Mouse (Mus musculus) myocyte (in vitro differentiated cells): ENCODE measurements at regions not wholly inside any gene's neighbourhood (a gene's known extent, or its start where the extent isn't known, plus 50 kb on each side); places are given as distances from the start of the nearest gene placed in this dataset.

Source experiments
- POLR2A ChIP-seq: IDR thresholded peaks from one replicate; pipeline ENCODE4 v1.6.1; 2011; ENCODE audit warnings: low read depth, mild to moderate bottlenecking, control low read depth, moderate library complexity; ENCODE audit not compliant: insufficient read length
- POLR2AphosphoS2 ChIP-seq: IDR thresholded peaks from one replicate; pipeline ENCODE4 v1.6.1; 2011; ENCODE audit warnings: low read depth, control low read depth; ENCODE audit not compliant: insufficient read length
- REST ChIP-seq: IDR thresholded peaks from one replicate; pipeline ENCODE4 v1.6.1; 2011; ENCODE audit warnings: mild to moderate bottlenecking, control low read depth, moderate library complexity; ENCODE audit not compliant: insufficient read depth, insufficient read length
- TCF3 ChIP-seq: IDR thresholded peaks from one replicate; pipeline ENCODE4 v1.6.1; 2011; ENCODE audit warnings: low read depth, control low read depth; ENCODE audit not compliant: insufficient read length

DNA sequence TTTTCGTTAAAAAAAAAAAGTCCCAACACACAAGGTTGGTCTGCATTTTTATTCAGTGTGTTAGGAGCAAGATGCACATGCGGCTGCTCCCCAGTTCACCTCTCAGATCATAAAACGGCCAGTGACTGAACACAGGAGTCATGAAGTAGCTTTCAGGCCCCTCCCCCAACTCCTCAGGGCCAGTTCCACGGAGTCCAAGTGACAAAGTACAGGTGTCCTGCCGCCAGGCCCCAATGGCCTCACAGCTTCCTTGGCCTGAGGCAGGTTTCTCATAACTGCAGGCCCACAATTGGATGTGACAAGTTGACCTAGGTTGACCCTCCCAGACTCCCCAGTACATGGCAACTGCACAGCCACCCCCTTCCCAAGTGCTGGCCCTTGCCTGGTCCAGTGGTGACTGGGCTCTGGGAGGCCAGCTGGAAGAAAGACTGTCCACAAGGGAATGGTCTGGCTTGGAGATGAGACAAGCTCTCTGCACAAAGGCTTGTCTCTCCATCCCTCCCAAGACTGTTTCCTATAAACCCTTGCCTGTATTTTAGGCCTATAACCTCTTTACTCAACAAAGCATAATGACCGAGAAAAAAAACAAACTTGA, 199.1 kb downstream of the Cyp26b1 start:
- TF ChIP-seq POLR2A (no peak), TCF3 (no peak), REST (no peak), POLR2AphosphoS2 (no peak)
